Mouse (Mus musculus) embryonic facial prominence, embryonic 15.5 days (tissue): ENCODE measurements at regions not wholly inside any gene's neighbourhood (a gene's known extent, or its start where the extent isn't known, plus 50 kb on each side); places are given as distances from the start of the nearest gene placed in this dataset.
A peak's percentile ranks its signal among the peaks of the same experiment; 100 is the strongest.

Source experiments
- ATAC-seq: fragments of 200-750 bp; cut with Nextera tagmentation; 2 replicates; pipeline ENCODE4 v1.8.0; 2017; ENCODE audit warnings: low read depth, moderate TSS enrichment; ENCODE audit not compliant: insufficient number of reproducible peaks, low FRiP score, low TSS enrichment
- H3K27ac ChIP-seq: fragments of 300-500 bp; sonication (generic); replicated peaks from 2 replicates; pipeline ENCODE4 v1.5.1; 2015; ENCODE audit warnings: mild to moderate bottlenecking, inconsistent platforms
- H3K27me3 ChIP-seq: fragments of 300-500 bp; sonication (generic); 2 replicates; pipeline ENCODE4 v1.6.1; 2015; ENCODE audit warnings: inconsistent platforms
- H3K36me3 ChIP-seq: fragments of 300-500 bp; sonication (generic); 2 replicates; pipeline ENCODE4 v1.6.1; 2015; ENCODE audit warnings: mild to moderate bottlenecking, inconsistent platforms
- H3K4me1 ChIP-seq: fragments of 300-500 bp; sonication (generic); 2 replicates; pipeline ENCODE4 v1.6.1; 2015; ENCODE audit warnings: inconsistent platforms
- H3K4me2 ChIP-seq: fragments of 300-500 bp; sonication (generic); replicated peaks from 2 replicates; pipeline ENCODE4 v1.6.1; 2015; ENCODE audit warnings: mild to moderate bottlenecking, inconsistent platforms
- H3K4me3 ChIP-seq: fragments of 300-500 bp; sonication (generic); replicated peaks from 2 replicates; pipeline ENCODE4 v1.5.1; 2015; ENCODE audit warnings: mild to moderate bottlenecking, inconsistent platforms
- H3K9ac ChIP-seq: fragments of 300-500 bp; sonication (generic); 2 replicates; pipeline ENCODE4 v1.6.1; 2015; ENCODE audit warnings: inconsistent platforms
- H3K9me3 ChIP-seq: fragments of 300-500 bp; sonication (generic); replicated peaks from 2 replicates; pipeline ENCODE4 v1.6.1; 2016; ENCODE audit warnings: inconsistent platforms
- WGBS: fragments of 180-500 bp; shearing (Covaris S2); methylation state at CpG from one replicate; pipeline ENCODE4 v1.1.7; 2015; 5-methylcytosine and 5-hydroxymethylcytosine counted together

- H3K36me3 ChIP-seq: no peaks in the 10 kb centered on the region
- H3K4me2 ChIP-seq: no peak overlapping the region
- no peak overlapping the region for H3K4me3 ChIP-seq
- ATAC-seq: no peak
- no peak overlapping the region for H3K9ac ChIP-seq
- no peaks in the 10 kb centered on the region for H3K4me1 ChIP-seq
- WGBS: 81% methylated on average over 5 of the region's 5 CpGs
- no peaks in the 10 kb centered on the region for H3K27me3 ChIP-seq
- no peaks in the 10 kb centered on the region for H3K9me3 ChIP-seq
- H3K27ac ChIP-seq: no peak overlapping the region
These were observed 60.6 kb downstream of the Crygs start for GRCm38 (mm10) chr16:22750725-22751287.

GRCm38 (mm10) chr16:22744121-22744855 is 67.1 kb downstream of the Crygs start:
- no peak for ATAC-seq
- WGBS: 84% methylated on average over 7 of the region's 7 CpGs
- Histone ChIP-seq H3K4me2 (no peak overlapping the region), H3K9ac (no peak overlapping the region), H3K36me3 (no peaks in the 10 kb centered on the region), H3K4me1 (no peaks in the 10 kb centered on the region), H3K4me3 (no peak overlapping the region), H3K27me3 (no peaks in the 10 kb centered on the region), H3K9me3 (no peaks in the 10 kb centered on the region), H3K27ac (no peak overlapping the region)

- H3K4me1 ChIP-seq: no peaks in the 10 kb centered on the region
- H3K9ac ChIP-seq: no peak overlapping the region
- H3K27ac ChIP-seq: no peak overlapping the region
- no peaks in the 10 kb centered on the region; the same call in 1 of the 2 replicates for H3K27me3 ChIP-seq
- ATAC-seq: no peak
- no peak overlapping the region for H3K4me2 ChIP-seq
- 87% methylated on average over 1 of the region's 1 CpGs for WGBS
- H3K4me3 ChIP-seq: no peak overlapping the region
- H3K36me3 ChIP-seq: no peaks in the 10 kb centered on the region
- H3K9me3 ChIP-seq: no peaks in the 10 kb centered on the region
These were observed 67.9 kb downstream of the Crygs start for GRCm38 (mm10) chr16:22743461-22743860.

GRCm38 (mm10) chr16:22741496-22741895 is 69.9 kb downstream of the Crygs start:
- ATAC-seq: no peak
- Histone ChIP-seq H3K9ac (no peak overlapping the region), H3K36me3 (no peaks in the 10 kb centered on the region), H3K4me2 (no peak overlapping the region), H3K4me3 (no peak overlapping the region), H3K27me3 (no peaks in the 10 kb centered on the region; the same call in 1 of the 2 replicates), H3K9me3 (no peaks in the 10 kb centered on the region), H3K4me1 (no peaks in the 10 kb centered on the region), H3K27ac (no peak overlapping the region)
- WGBS: 64% methylated on average over 4 of the region's 4 CpGs

- no peaks in the 10 kb centered on the region for H3K9me3 ChIP-seq
- no peak overlapping the region for H3K4me3 ChIP-seq
- no peak; the same call in 1 of the 2 replicates for ATAC-seq
- H3K36me3 ChIP-seq: no peaks in the 10 kb centered on the region
- H3K4me1 ChIP-seq: no peaks in the 10 kb centered on the region
- H3K27ac ChIP-seq: no peak overlapping the region
- no peaks in the 10 kb centered on the region; the same call in 1 of the 2 replicates for H3K27me3 ChIP-seq
- H3K4me2 ChIP-seq: no peak overlapping the region
- no peak overlapping the region for H3K9ac ChIP-seq
- WGBS: 57% methylated on average over 10 of the region's 10 CpGs
These were observed 76.8 kb downstream of the Crygs start for GRCm38 (mm10) chr16:22734529-22735022.

- ATAC-seq: no peak
- Histone ChIP-seq H3K27me3 (no peaks in the 10 kb centered on the region; the same call in 1 of the 2 replicates), H3K36me3 (no peaks in the 10 kb centered on the region), H3K4me3 (no peak overlapping the region), H3K9me3 (no peaks in the 10 kb centered on the region), H3K4me1 (no peaks in the 10 kb centered on the region), H3K9ac (no peak overlapping the region), H3K4me2 (no peak overlapping the region), H3K27ac (no peak overlapping the region)
- 43% methylated on average over 11 of the region's 11 CpGs for WGBS
These were observed 76.9 kb upstream of the Dgkg start for GRCm38 (mm10) chr16:22733772-22734528.

- Histone ChIP-seq H3K4me1 (no peaks in the 10 kb centered on the region), H3K9me3 (no peaks in the 10 kb centered on the region), H3K27ac (no peak overlapping the region), H3K4me3 (no peak overlapping the region), H3K4me2 (no peak overlapping the region), H3K9ac (no peak overlapping the region), H3K36me3 (no peaks in the 10 kb centered on the region), H3K27me3 (no peaks in the 10 kb centered on the region)
- 85% methylated on average over 3 of the region's 3 CpGs for WGBS
- no peak for ATAC-seq
These were observed 72.1 kb upstream of the Dgkg start for GRCm38 (mm10) chr16:22729096-22729495.

GRCm38 (mm10) chr16:22725261-22725660 is 68.2 kb upstream of the Dgkg start:
- no peak for ATAC-seq

GRCm38 (mm10) chr16:22723333-22723732 is 66.3 kb upstream of the Dgkg start:
- no peaks in the 10 kb centered on the region for H3K9me3 ChIP-seq
- H3K9ac ChIP-seq: no peak overlapping the region
- H3K4me2 ChIP-seq: no peak overlapping the region
- no peak overlapping the region for H3K27ac ChIP-seq
- no peaks in the 10 kb centered on the region for H3K27me3 ChIP-seq
- WGBS: 85% methylated on average over 4 of the region's 4 CpGs
- H3K4me3 ChIP-seq: no peak overlapping the region
- ATAC-seq: no peak
- H3K4me1 ChIP-seq: no peaks in the 10 kb centered on the region
- no peaks in the 10 kb centered on the region for H3K36me3 ChIP-seq

More at GRCm38 (mm10) chr16:22725261-22725660, 68.2 kb upstream of the Dgkg start:
- Histone ChIP-seq H3K27ac (no peak overlapping the region), H3K4me2 (no peak overlapping the region), H3K9me3 (no peaks in the 10 kb centered on the region), H3K4me3 (no peak overlapping the region), H3K9ac (no peak overlapping the region), H3K4me1 (no peaks in the 10 kb centered on the region), H3K27me3 (no peaks in the 10 kb centered on the region), H3K36me3 (no peaks in the 10 kb centered on the region)
- 80% methylated on average over 3 of the region's 3 CpGs for WGBS

- Histone ChIP-seq H3K27ac (no peak overlapping the region), H3K4me3 (no peak overlapping the region), H3K4me1 (no peaks in the 10 kb centered on the region), H3K9ac (no peak overlapping the region), H3K4me2 (0 out of 2 replicates have a peak overlapping the region, but pooled peaks have one; percentile 6), H3K36me3 (no peaks in the 10 kb centered on the region), H3K27me3 (no peaks in the 10 kb centered on the region), H3K9me3 (no peaks in the 10 kb centered on the region)
- WGBS: 40% methylated on average over 4 of the region's 4 CpGs
- no peak for ATAC-seq
These were observed 62.8 kb upstream of the Dgkg start for GRCm38 (mm10) chr16:22719791-22720190.

GRCm38 (mm10) chr16:22719304-22719703 is 62.3 kb upstream of the Dgkg start:
- no peak overlapping the region for H3K9ac ChIP-seq
- ATAC-seq: no peak
- no peaks in the 10 kb centered on the region for H3K9me3 ChIP-seq
- no peaks in the 10 kb centered on the region for H3K4me1 ChIP-seq
- H3K36me3 ChIP-seq: no peaks in the 10 kb centered on the region
- no peak overlapping the region for H3K4me3 ChIP-seq
- H3K27me3 ChIP-seq: no peaks in the 10 kb centered on the region
- 0 out of 2 replicates have a peak overlapping the region, but pooled peaks have one; percentile 6 for H3K4me2 ChIP-seq
- 49% methylated on average over 7 of the region's 7 CpGs for WGBS
- H3K27ac ChIP-seq: no peak overlapping the region
